Mouse (Mus musculus) liver, adult (tissue): ENCODE results near the gene 4932411N23Rik.

Experiments used
- GATA4 ChIP-seq: IDR thresholded peaks from 2 replicates; pipeline ENCODE4 v1.6.1; 2014; ENCODE audit warnings: mild to moderate bottlenecking, low read length; ENCODE audit not compliant: insufficient replicate concordance

The 4932411N23Rik gene

GRCm38 (mm10) chrX:126815768-126816167, at the start of gene 4932411N23Rik:
Gene 4932411N23Rik (minus strand): TSS chrX:126815868.
- TF ChIP-seq GATA4: no peak

- TF ChIP-seq GATA4: no peak
These were observed 35.8 kb downstream of the 4932411N23Rik start for GRCm38 (mm10) chrX:126779895-126780294.
